Mouse (Mus musculus): Measurements from ENCODE around the gene Pnma1. TPM values are rescaled to one million over a fixed set of nuclear protein-coding genes. Genes with fewer than 3 reads are reported as not detected.

The Pnma1 gene
- total RNA-seq, 2 experiments from 2014 or later, result 0.35 to 0.43 TPM

DNA sequence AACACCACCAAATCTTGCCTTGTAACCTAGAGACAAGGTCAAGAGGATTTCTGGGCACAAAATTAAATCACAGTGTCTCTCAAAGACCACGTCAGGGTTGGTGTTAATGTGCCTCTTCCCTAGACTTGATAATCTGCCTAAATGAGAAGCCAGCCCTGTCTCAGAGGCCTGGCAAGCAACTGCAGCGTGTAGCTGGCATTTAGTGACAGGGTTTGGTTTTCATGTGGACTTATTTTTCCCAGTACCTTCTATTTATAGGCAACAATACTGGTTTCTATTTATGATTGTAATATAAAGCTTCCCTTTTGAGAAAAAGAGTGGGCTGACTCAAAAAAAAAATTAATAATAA, 7.2 kb upstream of the Pnma1 start:
- intact Hi-C loops (cut with DNase I), result no loop called here
- peak in 1 of 2 experiments; percentile 54 for DNase-seq

DNA sequence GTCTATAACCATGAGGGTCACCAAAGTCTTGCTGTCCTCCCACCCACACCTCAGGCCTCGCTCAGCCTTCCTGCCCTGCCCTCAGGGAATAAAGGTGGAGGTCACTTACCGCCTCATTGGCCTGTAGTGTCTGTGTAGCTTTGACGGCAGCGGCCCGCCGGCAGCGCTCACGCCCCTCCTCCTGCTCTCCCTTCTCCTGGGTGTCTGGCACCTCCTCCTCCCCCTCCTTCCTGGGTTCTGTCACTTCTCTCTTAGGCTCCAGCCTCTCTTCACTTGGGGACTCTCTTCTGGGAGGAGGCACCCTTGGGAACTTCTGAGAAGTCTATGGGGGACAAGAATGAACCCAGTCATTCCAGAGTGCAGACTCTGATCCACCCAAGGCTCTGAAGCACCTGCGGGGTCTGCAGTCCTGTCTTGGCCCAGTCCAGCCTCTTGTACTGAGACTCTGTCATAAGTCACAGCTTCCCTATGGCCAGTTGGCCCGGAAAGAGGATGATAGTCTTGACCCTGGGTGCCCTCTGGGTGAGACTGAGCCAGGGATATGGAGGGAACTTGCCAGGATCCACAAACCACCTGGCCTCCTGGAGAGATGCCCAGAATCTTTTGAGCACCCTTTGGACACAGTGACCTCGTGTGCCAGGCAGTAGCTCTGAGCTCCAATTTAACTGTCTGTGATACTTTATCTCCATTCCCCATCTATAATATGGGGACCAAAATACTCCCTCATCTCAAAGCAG, 6.7 kb upstream of the Pnma1 start:
- intact Hi-C loops (cut with DNase I), result no loop called here
- peak; percentile 87 to 91 for DNase-seq

- no peak for DNase-seq
- intact Hi-C loops (cut with DNase I), result no loop called here
These were observed 5.1 kb upstream of the Pnma1 start for GRCm38 (mm10) chr12:84153414-84153813.

- DNase-seq, result no peak
- intact Hi-C loops (cut with DNase I), result no loop called here
These were observed 4.3 kb upstream of the Pnma1 start for GRCm38 (mm10) chr12:84152352-84153190.

DNA sequence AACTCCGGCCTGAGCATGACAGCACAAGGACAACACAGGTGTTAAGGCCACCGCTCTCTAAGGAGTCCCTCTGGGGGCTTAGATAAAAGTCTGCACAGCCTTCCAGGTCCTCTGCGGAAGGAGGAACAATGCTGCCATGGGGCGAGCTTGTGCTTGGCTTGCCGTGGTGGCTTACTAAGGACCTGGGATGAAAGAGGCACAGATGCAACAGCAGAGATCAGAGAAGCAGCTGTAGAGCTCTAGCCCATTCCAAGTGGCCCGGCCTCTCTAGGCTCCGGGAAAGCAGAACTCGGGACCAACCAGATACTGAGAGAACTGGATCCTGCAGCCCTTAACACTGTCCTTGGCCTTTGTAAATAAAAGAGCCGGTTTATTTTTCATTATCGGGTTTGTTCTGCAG, 3.6 kb upstream of the Pnma1 start:
- intact Hi-C loops (cut with DNase I), result no loop called here

GRCm38 (mm10) chr12:84150976-84151375, 2.7 kb upstream of the Pnma1 start:
- intact Hi-C loops (cut with DNase I), result no loop called here
- peak; percentile 44 to 51 for DNase-seq

More for the DNA sequence above, 3.6 kb upstream of the Pnma1 start:
- DNase-seq, result no peak

DNA sequence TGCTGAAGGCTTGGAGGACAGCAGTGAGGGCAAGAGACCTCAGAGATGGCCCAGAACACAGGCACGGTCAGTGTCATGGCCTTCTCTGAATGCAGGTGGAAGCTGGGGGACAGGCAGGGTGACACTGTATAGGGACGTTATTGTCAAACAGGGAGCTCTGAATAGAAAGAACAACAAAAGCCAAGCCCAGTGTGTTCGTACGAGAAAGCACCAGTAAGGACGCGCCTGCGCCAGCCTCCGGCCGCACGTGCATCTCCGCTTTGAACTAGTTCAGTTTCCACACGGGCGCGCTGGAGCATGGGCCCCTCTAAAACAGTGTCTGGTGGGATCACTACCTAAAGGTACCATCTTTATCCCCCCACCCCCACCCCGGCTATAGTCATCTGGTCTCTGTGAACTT, 1.7 kb upstream of the Pnma1 start:
- DNase-seq, result no peak
- intact Hi-C loops (cut with DNase I), result loop anchor here (5.0 kb wide), 1 partner anchor 97 kb away; no protein-coding TSS in a partner anchor

- intact Hi-C loops (cut with DNase I), result loop anchor here (5.0 kb wide), 1 partner anchor 99 kb away; no protein-coding TSS in a partner anchor
- no peak for DNase-seq
These were observed 328 bp upstream of the Pnma1 start for GRCm38 (mm10) chr12:84148622-84149012.

- intact Hi-C loops (cut with DNase I), result no loop called here
- no peak for DNase-seq
These were observed 5.8 kb downstream of the Pnma1 start for GRCm38 (mm10) chr12:84142281-84143050.

DNA sequence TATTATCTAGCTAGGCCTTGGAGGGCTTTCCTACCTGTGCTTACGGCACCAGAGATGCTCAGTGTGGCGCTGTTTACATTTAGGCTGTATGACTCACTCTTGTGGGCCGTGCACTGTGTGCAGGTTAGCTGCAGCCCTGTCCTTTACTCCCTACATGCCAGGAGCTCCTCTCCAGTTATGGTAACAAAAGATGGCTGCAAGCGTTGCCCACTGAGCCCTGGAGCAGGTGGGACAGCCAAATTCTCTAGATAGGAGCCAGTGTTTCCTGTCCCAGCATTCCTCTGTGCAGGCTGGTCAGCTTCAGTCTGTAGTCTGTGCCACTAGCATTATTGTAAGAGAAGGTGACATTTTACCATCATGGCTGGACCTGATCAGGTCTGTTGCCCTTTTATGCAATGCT, 7.0 kb downstream of the Pnma1 start:
- intact Hi-C loops (cut with DNase I), result no loop called here

DNA sequence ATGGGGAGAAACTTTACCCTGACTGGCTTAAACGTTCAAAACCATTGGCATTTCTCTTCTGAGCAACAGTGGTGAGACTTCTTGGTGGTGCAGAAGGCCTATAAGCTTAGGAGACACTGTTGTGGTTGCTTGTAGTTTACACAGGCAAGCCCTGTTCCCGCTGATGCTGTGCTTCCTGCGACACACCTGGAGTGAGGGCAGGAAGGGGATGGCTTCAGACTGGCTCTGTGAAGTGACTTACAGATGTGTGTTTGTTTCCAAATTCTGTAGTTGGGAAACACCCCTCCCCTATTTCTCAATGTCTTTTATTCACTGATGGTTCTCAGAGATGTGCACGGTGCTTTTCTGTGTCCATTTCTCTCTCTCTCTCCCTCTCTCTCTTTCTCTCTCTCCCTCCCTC, 8.2 kb downstream of the Pnma1 start:
- DNase-seq, result no peak
- intact Hi-C loops (cut with DNase I), result no loop called here

More for the DNA sequence above, 7.0 kb downstream of the Pnma1 start:
- no peak for DNase-seq

- no peak for DNase-seq
- intact Hi-C loops (cut with DNase I), result loop anchor here (10.0 kb wide), 1 partner anchor 162 kb away; no protein-coding TSS in a partner anchor
These were observed 11.2 kb downstream of the Pnma1 start for GRCm38 (mm10) chr12:84137131-84137530.

- DNase-seq, result peak in 1 of 2 experiments; percentile 40
- intact Hi-C loops (cut with DNase I), result loop anchor here (10.0 kb wide), 1 partner anchor 157 kb away; no protein-coding TSS in a partner anchor
These were observed 16.0 kb downstream of the Pnma1 start for GRCm38 (mm10) chr12:84132265-84132664.

DNA sequence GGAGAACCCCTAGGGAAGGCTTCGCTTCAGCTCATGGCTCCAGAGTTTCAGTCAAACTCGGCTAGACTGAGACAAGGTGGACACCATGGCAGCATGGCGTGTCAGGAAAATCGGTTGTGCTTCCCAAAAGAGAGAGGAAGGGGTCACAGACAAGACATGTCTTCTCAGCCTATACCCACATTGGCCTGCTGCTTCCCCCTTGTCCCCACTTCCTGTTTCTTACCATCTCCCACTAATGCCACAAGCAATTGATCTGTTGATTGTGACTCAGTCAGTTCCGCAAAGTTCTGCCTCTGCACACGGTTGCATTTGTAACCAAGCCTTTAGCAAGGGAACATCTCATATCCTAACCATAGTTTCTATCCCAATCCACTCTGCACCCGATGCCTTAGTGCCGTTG, 18.4 kb downstream of the Pnma1 start:
- no peak for DNase-seq
- intact Hi-C loops (cut with DNase I), result loop anchor here (10.0 kb wide), 1 partner anchor 155 kb away; no protein-coding TSS in a partner anchor

- no peak for DNase-seq
- intact Hi-C loops (cut with DNase I), result no loop called here
These were observed 19.7 kb downstream of the Pnma1 start for GRCm38 (mm10) chr12:84128576-84128975.

- intact Hi-C loops (cut with DNase I), result no loop called here
- no peak for DNase-seq
These were observed 21.4 kb downstream of the Pnma1 start for GRCm38 (mm10) chr12:84126899-84127298.

DNA sequence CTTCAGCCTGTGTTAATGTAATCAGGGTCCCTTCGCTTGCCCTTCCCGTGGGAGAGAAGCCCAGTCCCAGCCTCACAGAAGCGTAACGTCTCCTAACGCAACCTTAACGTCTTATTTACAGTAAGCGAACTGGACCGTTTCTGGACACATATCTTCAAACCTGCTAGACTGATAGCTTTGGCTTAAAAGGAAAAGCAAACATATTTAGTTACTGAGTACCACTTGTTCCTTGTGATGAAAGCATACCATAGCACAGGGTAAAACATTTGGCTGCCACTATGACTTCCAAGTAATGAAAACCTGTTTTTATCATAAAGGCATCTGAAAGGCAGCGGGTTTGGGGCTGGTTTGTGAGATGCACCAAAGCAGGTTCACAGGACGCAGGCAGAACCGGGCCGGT, 22.4 kb downstream of the Pnma1 start:
- intact Hi-C loops (cut with DNase I), result no loop called here
- DNase-seq, result no peak

DNA sequence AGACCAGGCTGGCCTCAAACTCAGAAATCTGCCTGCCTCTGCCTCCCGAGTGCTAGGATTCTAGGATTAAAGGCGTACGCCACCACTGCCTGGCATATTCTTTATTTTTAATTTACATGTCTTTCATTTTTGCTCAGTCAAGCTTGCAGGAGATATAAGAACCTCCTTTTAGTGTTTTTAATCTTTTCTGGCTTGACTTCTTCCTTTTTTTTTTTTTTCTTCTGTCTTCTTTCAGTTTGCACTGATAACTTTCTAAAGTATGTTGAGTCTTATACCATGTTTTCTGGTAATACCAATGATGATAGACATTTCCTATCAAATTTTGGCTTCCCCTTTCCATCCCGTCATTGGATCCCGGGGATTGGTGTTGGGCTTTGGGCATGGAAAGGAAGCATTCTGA, 28.7 kb downstream of the Pnma1 start:
- no peak for DNase-seq
- intact Hi-C loops (cut with DNase I), result no loop called here

DNA sequence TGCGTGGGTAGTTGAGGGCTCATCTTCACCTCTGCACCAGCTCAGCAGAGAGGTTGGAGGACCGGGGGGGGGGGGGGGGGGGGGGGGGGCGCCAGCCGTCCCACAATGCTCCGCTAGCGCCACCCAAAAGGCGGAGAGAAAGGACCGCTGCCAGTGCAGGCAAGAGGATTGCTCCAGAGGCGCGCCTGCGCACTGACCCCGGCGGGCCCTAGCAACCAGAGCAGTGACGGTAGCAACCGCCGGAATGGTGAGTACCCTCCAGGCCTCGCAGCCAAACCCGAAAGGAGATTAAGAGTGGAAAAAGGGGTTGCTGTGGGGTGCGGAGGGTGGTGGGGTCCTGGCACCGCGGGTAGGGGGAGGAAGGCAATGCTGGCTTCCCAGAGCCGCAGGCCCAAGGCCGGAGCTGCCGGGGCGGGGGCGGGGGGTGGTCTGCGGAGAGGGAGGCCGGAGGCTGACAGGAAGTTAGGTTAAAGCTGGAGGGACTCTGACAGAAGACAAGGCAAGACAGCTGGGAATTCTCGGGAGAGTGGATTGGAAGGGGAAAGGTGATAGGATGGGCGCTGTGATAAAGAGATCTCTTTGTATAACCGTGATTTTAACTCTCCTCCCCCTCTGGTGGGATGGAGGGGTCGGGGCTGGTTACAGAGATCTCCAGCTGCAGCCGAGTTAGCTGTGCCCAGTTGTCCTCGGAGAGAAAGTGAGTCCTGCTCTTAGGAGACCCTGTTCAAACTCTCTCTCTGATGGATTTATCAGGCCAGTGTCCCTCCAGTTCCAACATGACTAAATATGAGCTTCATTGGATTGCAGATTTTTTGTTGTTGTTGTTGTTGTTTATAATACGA, 33.9 kb downstream of the Pnma1 start, which contains the start of gene Dnal1:
Gene Dnal1, plus strand, starts transcription at position 214 of the 842 bp plus-strand sequence.
- peak; percentile 91 to 92 for DNase-seq
- intact Hi-C loops (cut with DNase I), result no loop called here

DNA sequence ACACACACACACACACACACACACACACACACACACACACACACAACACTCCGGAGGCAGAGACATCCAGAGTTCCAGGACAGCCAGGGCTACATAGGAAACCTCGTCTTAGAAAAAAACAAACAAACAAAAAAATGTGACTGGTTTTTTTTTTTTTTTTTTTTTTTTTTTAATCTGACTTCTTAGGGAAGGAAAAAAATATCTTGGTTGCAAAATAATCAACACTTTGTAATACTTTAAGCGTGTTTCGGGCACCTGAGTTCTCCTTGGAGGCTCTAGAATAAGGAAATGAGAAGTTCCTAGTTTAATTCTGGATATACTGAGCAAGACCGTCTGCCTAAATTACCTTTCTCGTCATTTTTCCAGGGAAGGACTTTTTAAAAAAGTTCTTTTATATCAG, 34.6 kb downstream of the Pnma1 start:
- no peak for DNase-seq
- intact Hi-C loops (cut with DNase I), result no loop called here

Data from heart, postnatal 10 days (tissue).